Mouse (Mus musculus) midbrain, postnatal 0 days (tissue): ENCODE measurements at regions not wholly inside any gene's neighbourhood (a gene's known extent, or its start where the extent isn't known, plus 50 kb on each side); places are given as distances from the start of the nearest gene placed in this dataset.

Source experiments
- ATAC-seq: fragments of 200-750 bp; cut with Nextera tagmentation; 2 replicates; pipeline ENCODE4 v1.8.0; 2017; ENCODE audit warnings: moderate number of reproducible peaks, mild to moderate bottlenecking, moderate TSS enrichment, moderate library complexity; ENCODE audit not compliant: low FRiP score
- DNase-seq: peaks from one replicate; pipeline ENCODE4 v3.0.0-alpha.2; 2015; ENCODE audit warnings: low spot score
- H3K27ac ChIP-seq: fragments of 300-500 bp; sonication (generic); 2 replicates; pipeline ENCODE4 v1.5.1; 2014; ENCODE audit warnings: low read depth, mild to moderate bottlenecking, low read length, mixed read lengths
- H3K27me3 ChIP-seq: fragments of 300-500 bp; sonication (generic); 2 replicates; pipeline ENCODE4 v1.6.1; 2014; ENCODE audit warnings: low read length, control low read depth, mixed read lengths; ENCODE audit not compliant: insufficient read depth
- H3K36me3 ChIP-seq: fragments of 300-500 bp; sonication (generic); 2 replicates; pipeline ENCODE4 v1.6.1; 2014; ENCODE audit warnings: low read length, control low read depth, mixed read lengths; ENCODE audit not compliant: insufficient read depth
- H3K4me1 ChIP-seq: fragments of 300-500 bp; sonication (generic); 2 replicates; pipeline ENCODE4 v1.6.1; 2014; ENCODE audit warnings: mild to moderate bottlenecking, control low read depth, antibody characterized with exemption, low read length, mixed read lengths; ENCODE audit not compliant: insufficient read depth
- H3K4me2 ChIP-seq: fragments of 300-500 bp; sonication (generic); 2 replicates; pipeline ENCODE4 v1.6.1; 2014; ENCODE audit warnings: low read depth, mild to moderate bottlenecking, low read length, mixed read lengths; ENCODE audit not compliant: poor library complexity, severe bottlenecking
- H3K4me3 ChIP-seq: fragments of 300-500 bp; sonication (generic); 2 replicates; pipeline ENCODE4 v1.5.1; 2014; ENCODE audit warnings: low read depth, mild to moderate bottlenecking, low read length, moderate library complexity
- H3K9ac ChIP-seq: fragments of 300-500 bp; sonication (generic); replicated peaks from 2 replicates; pipeline ENCODE4 v1.6.1; 2014; ENCODE audit warnings: mild to moderate bottlenecking, low read length, moderate library complexity, mixed read lengths; ENCODE audit not compliant: poor library complexity, severe bottlenecking
- H3K9me3 ChIP-seq: fragments of 300-500 bp; sonication (generic); 2 replicates; pipeline ENCODE4 v1.6.1; 2016; ENCODE audit warnings: low read length, control low read depth
- CTCF ChIP-seq: IDR thresholded peaks from 2 replicates; pipeline ENCODE4 v1.5.1; 2016; ENCODE audit warnings: antibody characterized with exemption, mild to moderate bottlenecking
- WGBS: fragments of 180-500 bp; shearing (Covaris S2); extraction: QIAGEN DNeasy Blood & Tissue Kit; methylation state at CpG from one replicate; pipeline ENCODE4 v1.1.7; 2014; 5-methylcytosine and 5-hydroxymethylcytosine counted together

- no peaks in the 10 kb centered on the region for H3K27me3 ChIP-seq
- H3K36me3 ChIP-seq: no peaks in the 10 kb centered on the region
- H3K27ac ChIP-seq: no peak overlapping the region
- ATAC-seq (no peak), DNase-seq (no peak)
- no peak for TF ChIP-seq CTCF
- H3K9ac ChIP-seq: no peak overlapping the region
- WGBS: 87% methylated on average over 2 of the region's 2 CpGs
- no peaks in the 10 kb centered on the region for H3K9me3 ChIP-seq
- H3K4me3 ChIP-seq: no peak overlapping the region
- no peaks in the 10 kb centered on the region for H3K4me1 ChIP-seq
- H3K4me2 ChIP-seq: no peak overlapping the region
Observed at GRCm38 (mm10) chr9:84545431-84545830, 620.5 kb downstream of the Bckdhb start.

GRCm38 (mm10) chr9:84548012-84548660 is 623.2 kb downstream of the Bckdhb start:
- no peak overlapping the region for H3K4me3 ChIP-seq
- H3K9ac ChIP-seq: no peak overlapping the region
- no peaks in the 10 kb centered on the region for H3K27me3 ChIP-seq
- ATAC-seq (no peak), DNase-seq (no peak)
- no peak overlapping the region for H3K27ac ChIP-seq
- no peaks in the 10 kb centered on the region for H3K4me1 ChIP-seq
- TF ChIP-seq CTCF: no peak
- H3K4me2 ChIP-seq: no peak overlapping the region
- 82% methylated on average over 6 of the region's 6 CpGs for WGBS
- H3K9me3 ChIP-seq: no peaks in the 10 kb centered on the region
- no peaks in the 10 kb centered on the region for H3K36me3 ChIP-seq

- Histone ChIP-seq H3K4me2 (no peak overlapping the region), H3K36me3 (no peaks in the 10 kb centered on the region), H3K27me3 (no peaks in the 10 kb centered on the region), H3K9ac (no peak overlapping the region), H3K4me3 (no peak overlapping the region), H3K9me3 (no peaks in the 10 kb centered on the region), H3K27ac (no peak overlapping the region), H3K4me1 (no peaks in the 10 kb centered on the region)
- no peak for DNase-seq
- WGBS: 38% methylated on average over 2 of the region's 2 CpGs
- no peak for TF ChIP-seq CTCF
- ATAC-seq: no peak
Observed at GRCm38 (mm10) chr9:84555237-84555636, 630.3 kb downstream of the Bckdhb start.

DNA sequence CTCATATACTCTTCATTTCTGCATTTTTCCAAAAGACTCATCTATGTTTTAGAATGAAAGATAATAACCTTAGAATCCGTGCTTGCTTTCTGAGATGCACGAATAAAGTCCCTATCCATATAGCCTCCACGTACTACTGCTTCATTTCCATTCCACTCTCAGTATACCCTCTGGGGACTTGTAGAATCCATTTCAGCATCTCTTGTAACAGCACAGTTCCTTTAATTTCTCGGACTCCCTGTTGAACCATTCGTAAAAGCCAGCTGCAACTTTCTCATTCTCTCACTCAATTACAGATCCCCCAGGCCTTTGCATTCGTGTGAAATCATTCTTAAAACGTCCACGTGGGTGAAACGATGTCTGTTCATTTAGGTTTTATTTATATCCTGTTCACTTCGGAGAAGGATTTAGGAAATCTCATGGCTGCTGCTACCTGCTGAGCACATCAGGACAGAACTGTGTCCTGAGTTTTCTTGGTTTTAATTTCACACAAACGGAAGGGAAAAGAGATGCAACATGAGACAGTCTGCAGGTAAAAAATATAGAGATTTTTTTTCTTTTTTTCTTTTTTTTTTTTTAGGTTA is 631.4 kb downstream of the Bckdhb start:
- Histone ChIP-seq H3K4me1 (no peaks in the 10 kb centered on the region), H3K9me3 (no peaks in the 10 kb centered on the region), H3K36me3 (no peaks in the 10 kb centered on the region), H3K4me3 (no peak overlapping the region), H3K4me2 (peak overlapping the region; percentile 12; the same call in 1 of the 2 replicates), H3K27me3 (no peaks in the 10 kb centered on the region), H3K27ac (no peak overlapping the region), H3K9ac (no peak overlapping the region)
- DNase-seq (peak; percentile 43), ATAC-seq (no peak)
- 36% methylated on average over 11 of the region's 11 CpGs for WGBS
- TF ChIP-seq CTCF: no peak

GRCm38 (mm10) chr9:84558346-84558745 is 633.4 kb downstream of the Bckdhb start:
- Histone ChIP-seq H3K9me3 (no peaks in the 10 kb centered on the region), H3K4me2 (no peak overlapping the region), H3K27me3 (no peaks in the 10 kb centered on the region), H3K27ac (no peak overlapping the region), H3K9ac (no peak overlapping the region), H3K4me1 (no peaks in the 10 kb centered on the region), H3K4me3 (no peak overlapping the region), H3K36me3 (no peaks in the 10 kb centered on the region)
- WGBS: 93% methylated on average over 1 of the region's 1 CpGs
- no peak for DNase-seq
- TF ChIP-seq CTCF: no peak
- ATAC-seq: no peak

GRCm38 (mm10) chr9:84569533-84569932 is 644.6 kb downstream of the Bckdhb start:
- Histone ChIP-seq H3K9ac (no peak overlapping the region), H3K9me3 (no peaks in the 10 kb centered on the region), H3K4me2 (no peak overlapping the region), H3K36me3 (no peaks in the 10 kb centered on the region), H3K4me1 (no peaks in the 10 kb centered on the region), H3K4me3 (no peak overlapping the region), H3K27ac (no peak overlapping the region), H3K27me3 (no peaks in the 10 kb centered on the region)
- TF ChIP-seq CTCF: no peak
- no peak for DNase-seq
- 66% methylated on average over 3 of the region's 3 CpGs for WGBS
- no peak for ATAC-seq
